Mouse (Mus musculus) liver, postnatal 0 days (tissue): Measurements from ENCODE around the gene Vsig10. TPM values are rescaled to one million over a fixed set of nuclear protein-coding genes. Genes with fewer than 3 reads are reported as not detected.

Source experiments
- ATAC-seq: fragments of 200-750 bp; cut with Nextera tagmentation; 2 replicates; pipeline ENCODE4 v1.8.0; 2017; ENCODE audit warnings: mild to moderate bottlenecking, moderate library complexity
- DNase-seq: peaks from one replicate; pipeline ENCODE4 v3.0.0-alpha.2; 2016
- H3K27ac ChIP-seq: fragments of 300-500 bp; sonication (generic); 2 replicates; pipeline ENCODE4 v1.5.1; 2014; ENCODE audit warnings: antibody characterized with exemption, moderate library complexity, mild to moderate bottlenecking, low read depth
- H3K27me3 ChIP-seq: fragments of 300-500 bp; sonication (generic); 2 replicates; pipeline ENCODE4 v1.6.1; 2014; ENCODE audit warnings: low read length, control low read depth, mixed read lengths; ENCODE audit not compliant: insufficient read depth
- H3K36me3 ChIP-seq: fragments of 300-500 bp; sonication (generic); replicated peaks from 2 replicates; pipeline ENCODE4 v1.6.1; 2014; ENCODE audit warnings: mild to moderate bottlenecking, control low read depth, low read length, moderate library complexity, mixed read lengths; ENCODE audit not compliant: insufficient read depth
- H3K4me1 ChIP-seq: fragments of 300-500 bp; sonication (generic); 2 replicates; pipeline ENCODE4 v1.6.1; 2014; ENCODE audit warnings: antibody characterized with exemption, mild to moderate bottlenecking, control low read depth; ENCODE audit not compliant: insufficient read depth
- H3K4me2 ChIP-seq: fragments of 300-500 bp; sonication (generic); 2 replicates; pipeline ENCODE4 v1.6.1; 2014; ENCODE audit warnings: low read depth, mild to moderate bottlenecking, low read length, moderate library complexity, mixed read lengths
- H3K4me3 ChIP-seq: fragments of 300-500 bp; sonication (generic); 2 replicates; pipeline ENCODE4 v1.5.1; 2014; ENCODE audit warnings: low read depth, low read length
- H3K9ac ChIP-seq: fragments of 300-500 bp; sonication (generic); replicated peaks from 2 replicates; pipeline ENCODE4 v1.6.1; 2014; ENCODE audit warnings: mild to moderate bottlenecking, moderate library complexity
- H3K9me3 ChIP-seq: fragments of 300-500 bp; sonication (generic); 2 replicates; pipeline ENCODE4 v1.6.1; 2016; ENCODE audit warnings: mild to moderate bottlenecking, control low read depth, low read length, mixed read lengths
- CTCF ChIP-seq: sonication (generic); IDR thresholded peaks from 2 replicates; pipeline ENCODE4 v1.5.1; 2016; ENCODE audit warnings: antibody characterized with exemption, low read depth
- EP300 ChIP-seq: IDR thresholded peaks from 2 replicates; pipeline ENCODE4 v1.6.1; 2016; ENCODE audit warnings: antibody characterized with exemption, low read depth, mild to moderate bottlenecking
- WGBS: fragments of 180-500 bp; shearing (Covaris S2); extraction: QIAGEN DNeasy Blood & Tissue Kit; methylation state at CpG from one replicate; pipeline ENCODE4 v1.1.7; 2014; ENCODE audit not compliant: insufficient replicate concordance; 5-methylcytosine and 5-hydroxymethylcytosine counted together
- polyA plus RNA-seq: library from polyadenylated mRNA; unstranded; fragments of >200 nt; fragmentation: Nextera tagmentation; extraction: Ambion mirVana; gene quantifications from 2 replicates; pipeline ENCODE4 v1.2.1, GENCODE M21; 2015

The Vsig10 gene
- polyA plus RNA-seq, 1 experiment from 2014 or later: 2.9 TPM

GRCm38 (mm10) chr5:117399281-117399680, 80.4 kb downstream of the Vsig10 start:
- TF ChIP-seq CTCF: no peak
- TF ChIP-seq EP300: no peak
- Histone ChIP-seq H3K9me3 (no peaks in the 10 kb centered on the region), H3K4me1 (no peaks in the 10 kb centered on the region; the same call in 1 of the 2 replicates), H3K9ac (no peak overlapping the region), H3K36me3 (no peaks in the 10 kb centered on the region), H3K4me3 (no peak overlapping the region), H3K27me3 (no peaks in the 10 kb centered on the region), H3K27ac (no peak overlapping the region), H3K4me2 (no peak overlapping the region)
- ATAC-seq (no peak), DNase-seq (no peak)
- WGBS: 77% methylated on average over 9 of the region's 9 CpGs

GRCm38 (mm10) chr5:117403609-117404008, 84.7 kb downstream of the Vsig10 start:
- ATAC-seq: no peak
- TF ChIP-seq CTCF (no peak), EP300 (no peak)
- no peak overlapping the region for H3K9ac ChIP-seq

More at GRCm38 (mm10) chr5:117403609-117404008, 84.7 kb downstream of the Vsig10 start:
- WGBS: 74% methylated on average over 8 of the region's 8 CpGs
- Histone ChIP-seq H3K27ac (no peak overlapping the region), H3K9me3 (no peaks in the 10 kb centered on the region), H3K36me3 (no peaks in the 10 kb centered on the region), H3K4me3 (no peak overlapping the region), H3K4me2 (no peak overlapping the region), H3K4me1 (no peaks in the 10 kb centered on the region), H3K27me3 (no peaks in the 10 kb centered on the region)
- DNase-seq: no peak

Other genes starting within 250 kb of the Vsig10 start
- 30.5 and 33.4 TPM in 2 replicates for gene Suds3, start 203.0 kb upstream of the Vsig10 start, polyA plus RNA-seq
- 40.5 and 41.9 TPM in 2 replicates for gene Taok3, start 199.0 kb upstream of the Vsig10 start, polyA plus RNA-seq
- 120 and 129 TPM in 2 replicates for gene Pebp1, start 31.5 kb upstream of the Vsig10 start, polyA plus RNA-seq
- gene Wsb2, start 38.2 kb downstream of the Vsig10 start, polyA plus RNA-seq: 31.7 and 32.3 TPM in 2 replicates
- 18.8 and 23.9 TPM in 2 replicates for gene Rfc5, start 70.0 kb downstream of the Vsig10 start, polyA plus RNA-seq
- 0.08 and 0.09 TPM in 2 replicates for gene Ksr2, start 94.9 kb downstream of the Vsig10 start, polyA plus RNA-seq